Mouse (Mus musculus) kidney, postnatal 0 days (tissue): ENCODE data around the gene Zfp592. TPM values are rescaled to one million over a fixed set of nuclear protein-coding genes. Genes with fewer than 3 reads are reported as not detected.
"Not testable (repeated sequence)": the region's sequence is repeated elsewhere in the genome, so short reads cannot be mapped to it uniquely, and the experiment has no call there.

Experiments
- ATAC-seq: fragments of 200-750 bp; cut with Nextera tagmentation; replicated peaks from 2 replicates; pipeline ENCODE4 v1.8.0; 2017; ENCODE audit warnings: low read depth, moderate number of reproducible peaks, moderate TSS enrichment, moderate library complexity; ENCODE audit not compliant: low FRiP score
- DNase-seq: peaks from one replicate; pipeline ENCODE4 v3.0.0-alpha.2; 2016; ENCODE audit warnings: low spot score
- H3K27ac ChIP-seq: fragments of 300-500 bp; sonication (generic); 2 replicates; pipeline ENCODE4 v1.5.1; 2014; ENCODE audit warnings: mild to moderate bottlenecking
- H3K27me3 ChIP-seq: fragments of 300-500 bp; sonication (generic); 2 replicates; pipeline ENCODE4 v1.6.1; 2014; ENCODE audit warnings: low read length, mixed read lengths; ENCODE audit not compliant: insufficient read depth
- H3K36me3 ChIP-seq: fragments of 300-500 bp; sonication (generic); 2 replicates; pipeline ENCODE4 v1.6.1; 2014; ENCODE audit warnings: low read length, mixed read lengths; ENCODE audit not compliant: insufficient read depth
- H3K4me1 ChIP-seq: fragments of 300-500 bp; sonication (generic); replicated peaks from 2 replicates; pipeline ENCODE4 v1.6.1; 2014; ENCODE audit warnings: antibody characterized with exemption, low read length, mixed read lengths; ENCODE audit not compliant: insufficient read depth
- H3K4me2 ChIP-seq: fragments of 300-500 bp; sonication (generic); 2 replicates; pipeline ENCODE4 v1.6.1; 2014; ENCODE audit warnings: mild to moderate bottlenecking, low read length, moderate library complexity, mixed read lengths
- H3K4me3 ChIP-seq: fragments of 300-500 bp; sonication (generic); replicated peaks from 2 replicates; pipeline ENCODE4 v1.5.1; 2014; ENCODE audit warnings: low read depth, low read length
- H3K9ac ChIP-seq: fragments of 300-500 bp; sonication (generic); 2 replicates; pipeline ENCODE4 v1.6.1; 2014; ENCODE audit warnings: low read depth, low read length
- H3K9me3 ChIP-seq: fragments of 300-500 bp; sonication (generic); replicated peaks from 2 replicates; pipeline ENCODE4 v1.6.1; 2016; ENCODE audit warnings: low read length, inconsistent platforms, mixed read lengths
- CTCF ChIP-seq: IDR thresholded peaks from 2 replicates; pipeline ENCODE4 v1.5.1; 2016; ENCODE audit warnings: antibody characterized with exemption, low read depth, mild to moderate bottlenecking, moderate library complexity
- WGBS: fragments of 180-500 bp; shearing (Covaris S2); extraction: QIAGEN DNeasy Blood & Tissue Kit; methylation state at CpG from one replicate; pipeline ENCODE4 v1.1.7; 2014; 5-methylcytosine and 5-hydroxymethylcytosine counted together
- polyA plus RNA-seq: library from polyadenylated mRNA; unstranded; fragments of >200 nt; fragmentation: Nextera tagmentation; extraction: Ambion mirVana; gene quantifications from 2 replicates; pipeline ENCODE4 v1.2.1, GENCODE M21; 2015

Gene Zfp592
- polyA plus RNA-seq, 1 experiment from 2014 or later, result 9.7 TPM

- H3K9ac ChIP-seq, result no peak overlapping the region
- DNase-seq (no peak), ATAC-seq (no peak)
- no peaks in the 10 kb centered on the region for H3K4me1 ChIP-seq
- WGBS, result 85% methylated on average over 3 of the region's 3 CpGs
- no peak for TF ChIP-seq CTCF
- H3K9me3 ChIP-seq, result no peaks in the 10 kb centered on the region
- H3K4me3 ChIP-seq, result no peak overlapping the region
- no peaks in the 10 kb centered on the region for H3K27me3 ChIP-seq
- no peak overlapping the region for H3K27ac ChIP-seq
- no peaks in the 10 kb centered on the region for H3K36me3 ChIP-seq
- H3K4me2 ChIP-seq, result no peak overlapping the region
Observed at GRCm38 (mm10) chr7:80959003-80959402, 34.5 kb upstream of the Zfp592 start.

GRCm38 (mm10) chr7:80962799-80963198 is 30.7 kb upstream of the Zfp592 start:
- Histone ChIP-seq H3K4me1 (no peaks in the 10 kb centered on the region), H3K36me3 (no peaks in the 10 kb centered on the region), H3K27me3 (no peaks in the 10 kb centered on the region), H3K9ac (no peak overlapping the region), H3K4me3 (no peak overlapping the region), H3K27ac (no peak overlapping the region), H3K9me3 (no peaks in the 10 kb centered on the region), H3K4me2 (no peak overlapping the region)
- no peak for ATAC-seq
- TF ChIP-seq CTCF, result no peak
- no peak for DNase-seq
- 81% methylated on average over 6 of the region's 6 CpGs for whole genome bisulfite sequencing

- no peak for ATAC-seq
- Histone ChIP-seq H3K36me3 (no peaks in the 10 kb centered on the region), H3K9ac (no peak overlapping the region), H3K4me3 (no peak overlapping the region), H3K4me2 (no peak overlapping the region), H3K9me3 (no peaks in the 10 kb centered on the region; the same call in 1 of the 2 replicates), H3K27ac (no peak overlapping the region), H3K4me1 (no peaks in the 10 kb centered on the region), H3K27me3 (no peaks in the 10 kb centered on the region)
- WGBS, result 60% methylated on average over 3 of the region's 3 CpGs
- no peak for DNase-seq
- no peak for TF ChIP-seq CTCF
Observed at GRCm38 (mm10) chr7:80970913-80971312, 22.6 kb upstream of the Zfp592 start.

GRCm38 (mm10) chr7:80971419-80971818 is 22.1 kb upstream of the Zfp592 start:
- no peak overlapping the region for H3K9ac ChIP-seq
- WGBS, result 86% methylated on average over 2 of the region's 2 CpGs
- ATAC-seq (no peak), DNase-seq (no peak)
- H3K27ac ChIP-seq, result no peak overlapping the region
- no peaks in the 10 kb centered on the region for H3K4me1 ChIP-seq
- no peaks in the 10 kb centered on the region for H3K36me3 ChIP-seq
- H3K4me3 ChIP-seq, result no peak overlapping the region
- TF ChIP-seq CTCF, result no peak
- H3K27me3 ChIP-seq, result no peaks in the 10 kb centered on the region
- no peak overlapping the region for H3K4me2 ChIP-seq
- H3K9me3 ChIP-seq, result no peaks in the 10 kb centered on the region; the same call in 1 of the 2 replicates

- no peak overlapping the region for H3K27ac ChIP-seq
- TF ChIP-seq CTCF, result no peak
- no peaks in the 10 kb centered on the region for H3K27me3 ChIP-seq
- H3K9ac ChIP-seq, result no peak overlapping the region
- DNase-seq (no peak), ATAC-seq (no peak)
- H3K4me1 ChIP-seq, result no peaks in the 10 kb centered on the region
- H3K36me3 ChIP-seq, result no peaks in the 10 kb centered on the region
- 88% methylated on average over 5 of the region's 5 CpGs for WGBS
- no peaks in the 10 kb centered on the region; the same call in 1 of the 2 replicates for H3K9me3 ChIP-seq
- H3K4me3 ChIP-seq, result no peak overlapping the region
- H3K4me2 ChIP-seq, result no peak overlapping the region
Observed at GRCm38 (mm10) chr7:80972082-80972481, 21.4 kb upstream of the Zfp592 start.

GRCm38 (mm10) chr7:80972920-80973637 is 20.4 kb upstream of the Zfp592 start:
- ATAC-seq, H3K27me3 ChIP-seq, H3K9ac ChIP-seq, H3K27ac ChIP-seq, H3K36me3 ChIP-seq, H3K4me1 ChIP-seq, DNase-seq, H3K4me2 ChIP-seq, H3K4me3 ChIP-seq, H3K9me3 ChIP-seq: not testable (repeated sequence)
- WGBS, result 69% methylated on average over 4 of the region's 4 CpGs

GRCm38 (mm10) chr7:80973638-80974015 is 19.9 kb upstream of the Zfp592 start:
- not testable (repeated sequence) for H3K9me3 ChIP-seq, H3K27ac ChIP-seq, H3K4me2 ChIP-seq, H3K4me3 ChIP-seq, H3K9ac ChIP-seq, H3K36me3 ChIP-seq, H3K27me3 ChIP-seq, H3K4me1 ChIP-seq, ATAC-seq, DNase-seq
- 45% methylated on average over 3 of the region's 3 CpGs for WGBS
